Mouse (Mus musculus): ENCODE data around the gene Dip2c. TPM values are rescaled to one million over a fixed set of nuclear protein-coding genes. Genes with fewer than 3 reads are reported as not detected.

The Dip2c gene
- polyA plus RNA-seq (2012; rRNA removed; ENCODE audit: low replicate concordance) = 5.4 and 11.5 TPM in 2 replicates

DNA sequence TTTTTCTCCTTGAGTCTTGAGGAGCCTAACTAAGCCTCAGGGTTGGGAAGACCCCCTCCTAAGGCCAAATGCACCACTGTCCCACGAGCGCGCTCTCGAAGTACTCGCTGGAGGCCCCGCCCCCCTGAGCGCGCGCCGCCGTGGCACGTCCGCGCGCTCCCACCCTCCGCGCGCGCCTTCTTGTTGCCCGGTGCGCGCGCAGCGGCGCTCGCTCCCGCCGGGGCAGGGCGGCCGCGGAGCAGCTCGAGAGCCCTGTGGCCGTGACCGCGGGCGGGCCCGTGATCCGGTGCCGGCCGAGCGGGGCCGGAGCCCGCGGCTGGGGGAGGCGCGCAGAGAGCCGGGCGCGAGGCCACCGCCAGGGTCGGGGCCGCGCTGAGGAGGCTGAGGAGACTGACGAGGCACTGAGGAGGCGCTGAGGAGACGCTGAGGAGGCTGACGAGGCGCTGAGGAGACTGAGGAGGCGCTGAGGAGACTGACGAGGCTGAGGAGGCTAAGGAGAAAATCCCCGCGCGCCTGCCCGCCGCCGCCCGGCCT, at the start of gene Dip2c:
Gene Dip2c, plus strand, starts transcription at position 207 of the 534 bp plus-strand sequence.

Other genes starting within 250 kb of the Dip2c start
- 13.8 and 16.3 TPM in 2 replicates for gene Larp4b, start 182.6 kb upstream of the Dip2c start, polyA plus RNA-seq (2012; rRNA removed; ENCODE audit: low replicate concordance)